Mouse (Mus musculus) liver, embryonic 14.5 days (tissue): ENCODE measurements at regions not wholly inside any gene's neighbourhood (a gene's known extent, or its start where the extent isn't known, plus 50 kb on each side); places are given as distances from the start of the nearest gene placed in this dataset.

Source experiments
- ATAC-seq: fragments of 200-750 bp; cut with Nextera tagmentation; 2 replicates; pipeline ENCODE4 v1.8.0; 2017; ENCODE audit warnings: moderate number of reproducible peaks, mild to moderate bottlenecking, moderate library complexity; ENCODE audit not compliant: insufficient read depth
- DNase-seq, 3 experiments: peaks; one replicate each; pipeline ENCODE4 v3.0.0-alpha.2; 2012 to 2013; ENCODE audit warnings: low read depth in 3 of 3, low spot score in 3 of 3
- H3K27ac ChIP-seq: fragments of 300-500 bp; sonication (generic); 2 replicates; pipeline ENCODE4 v1.5.1; 2014; ENCODE audit warnings: moderate library complexity, mild to moderate bottlenecking, control low read depth, inconsistent platforms
- H3K27me3 ChIP-seq: fragments of 300-500 bp; sonication (generic); 2 replicates; pipeline ENCODE4 v1.6.1; 2014; ENCODE audit warnings: mild to moderate bottlenecking, low read length, moderate library complexity; ENCODE audit not compliant: control insufficient read depth, insufficient read depth
- H3K36me3 ChIP-seq: fragments of 300-500 bp; sonication (generic); replicated peaks from 2 replicates; pipeline ENCODE4 v1.6.1; 2014; ENCODE audit warnings: low read depth; ENCODE audit not compliant: control insufficient read depth, insufficient read depth
- H3K4me1 ChIP-seq, 2 experiments: fragments of 200-500 bp in 1 of 2; fragments of 300-500 bp in 1 of 2; sonication (generic) in 1 of 2; replicated peaks; 2 replicates each; pipeline ENCODE4 v1.6.1; 2012 to 2014; ENCODE audit warnings: antibody characterized with exemption in 1 of 2, inconsistent platforms in 1 of 2, low read length in 1 of 2; ENCODE audit not compliant: control insufficient read depth in 2 of 2, insufficient read depth in 2 of 2
- H3K4me2 ChIP-seq: fragments of 300-500 bp; sonication (generic); 2 replicates; pipeline ENCODE4 v1.6.1; 2014; ENCODE audit warnings: low read depth, mild to moderate bottlenecking, control low read depth, moderate library complexity
- H3K4me3 ChIP-seq, 2 experiments: fragments of 200-500 bp in 1 of 2; fragments of 300-500 bp in 1 of 2; sonication (generic) in 1 of 2; 2 replicates each; pipeline ENCODE4 v1.5.1; 2012 to 2014; ENCODE audit warnings: low read depth in 2 of 2, low read length in 2 of 2, mild to moderate bottlenecking in 2 of 2, control low read depth in 1 of 2, inconsistent platforms in 1 of 2, moderate library complexity in 1 of 2; ENCODE audit not compliant: insufficient read depth in 1 of 2
- H3K9ac ChIP-seq: fragments of 300-500 bp; sonication (generic); replicated peaks from 2 replicates; pipeline ENCODE4 v1.6.1; 2014; ENCODE audit warnings: mild to moderate bottlenecking, control low read depth, moderate library complexity
- H3K9me3 ChIP-seq: fragments of 300-500 bp; sonication (generic); 2 replicates; pipeline ENCODE4 v1.6.1; 2016; ENCODE audit warnings: low read length, mixed read lengths; ENCODE audit not compliant: control insufficient read depth
- CTCF ChIP-seq: IDR thresholded peaks from 2 replicates; pipeline ENCODE4 v1.5.1; 2016; ENCODE audit warnings: antibody characterized with exemption, low read depth, control low read depth
- EP300 ChIP-seq: IDR thresholded peaks from 2 replicates; pipeline ENCODE4 v1.6.1; 2016; ENCODE audit warnings: antibody characterized with exemption, low read depth
- WGBS: fragments of 180-500 bp; shearing (Covaris S2); extraction: QIAGEN DNeasy Blood & Tissue Kit; methylation state at CpG from one replicate; pipeline ENCODE4 v1.1.7; 2014; ENCODE audit not compliant: insufficient replicate concordance; 5-methylcytosine and 5-hydroxymethylcytosine counted together

GRCm38 (mm10) chr10:111829291-111829690 lies 143.2 kb upstream of the Krr1 start:
- peaks cover 17 to 27% of the 10 kb centered on the region in 2 experiments for H3K4me1 ChIP-seq
- ATAC-seq (no peak), DNase-seq (no peak)
- TF ChIP-seq EP300 (no peak), CTCF (no peak)
- no peak overlapping the region for H3K4me3 ChIP-seq
- no peak overlapping the region for H3K27ac ChIP-seq
- 84% methylated on average over 2 of the region's 2 CpGs for WGBS
- no peak overlapping the region for H3K9ac ChIP-seq
- H3K36me3 ChIP-seq: no peaks in the 10 kb centered on the region
- H3K9me3 ChIP-seq: no peaks in the 10 kb centered on the region
- no peak overlapping the region for H3K4me2 ChIP-seq
- no peaks in the 10 kb centered on the region for H3K27me3 ChIP-seq

- no peaks in the 10 kb centered on the region for H3K27me3 ChIP-seq
- WGBS: 33% methylated on average over 1 of the region's 1 CpGs
- no peaks in the 10 kb centered on the region for H3K9me3 ChIP-seq
- no peak overlapping the region for H3K9ac ChIP-seq
- no peak overlapping the region for H3K27ac ChIP-seq
- ATAC-seq (no peak), DNase-seq (no peak)
- TF ChIP-seq EP300 (no peak), CTCF (no peak)
- H3K4me1 ChIP-seq: peaks cover 9 to 23% of the 10 kb centered on the region in 2 experiments
- H3K4me2 ChIP-seq: no peak overlapping the region
- H3K4me3 ChIP-seq: no peak overlapping the region
- H3K36me3 ChIP-seq: no peaks in the 10 kb centered on the region
These were observed 141.4 kb upstream of the Krr1 start for GRCm38 (mm10) chr10:111831105-111831504.

GRCm38 (mm10) chr10:111833611-111834010 lies 138.9 kb upstream of the Krr1 start:
- Histone ChIP-seq H3K9me3 (no peaks in the 10 kb centered on the region), H3K27me3 (no peaks in the 10 kb centered on the region), H3K4me3 (no peak overlapping the region), H3K27ac (no peak overlapping the region), H3K9ac (no peak overlapping the region), H3K36me3 (no peaks in the 10 kb centered on the region), H3K4me2 (no peak overlapping the region), H3K4me1 (peaks cover 9 to 20% of the 10 kb centered on the region in 2 experiments)
- DNase-seq (no peak), ATAC-seq (no peak)
- TF ChIP-seq EP300 (no peak), CTCF (no peak)
- WGBS: 60% methylated on average over 2 of the region's 2 CpGs

GRCm38 (mm10) chr10:111834280-111834679 lies 138.2 kb upstream of the Krr1 start:
- DNase-seq (peak; percentile 27 to 29 (median 29)), ATAC-seq (peak; percentile 70)
- WGBS: under 1% methylated on average over 5 of the region's 5 CpGs
- Histone ChIP-seq H3K27me3 (no peaks in the 10 kb centered on the region), H3K4me2 (peak overlapping the region; percentile 29; the same call in 1 of the 2 replicates), H3K27ac (no peak overlapping the region), H3K9me3 (no peaks in the 10 kb centered on the region), H3K4me3 (no peak overlapping the region), H3K4me1 (peaks cover 9 to 20% of the 10 kb centered on the region in 2 experiments), H3K36me3 (no peaks in the 10 kb centered on the region), H3K9ac (no peak overlapping the region)
- TF ChIP-seq EP300 (peak; percentile 55), CTCF (no peak)

- H3K36me3 ChIP-seq: no peaks in the 10 kb centered on the region
- TF ChIP-seq CTCF (no peak), EP300 (no peak)
- H3K4me3 ChIP-seq: no peak overlapping the region
- peak overlapping the region; percentile 14; the same call in 1 of the 2 replicates for H3K4me2 ChIP-seq
- H3K27me3 ChIP-seq: no peaks in the 10 kb centered on the region
- WGBS: 25% methylated on average over 11 of the region's 11 CpGs
- H3K9ac ChIP-seq: 0 out of 2 replicates have a peak overlapping the region, but pooled peaks have one; percentile 9
- DNase-seq: no peak
- no peak overlapping the region for H3K27ac ChIP-seq
- H3K4me1 ChIP-seq: peaks cover 9 to 20% of the 10 kb centered on the region in 2 experiments
- peak; percentile 48 for ATAC-seq
- no peaks in the 10 kb centered on the region for H3K9me3 ChIP-seq
These were observed 137.3 kb upstream of the Krr1 start for GRCm38 (mm10) chr10:111834925-111835823.
